Mouse (Mus musculus) neural tube, embryonic 15.5 days (tissue): ENCODE results near the gene Myom3. TPM values are rescaled to one million over a fixed set of nuclear protein-coding genes. Genes with fewer than 3 reads are reported as not detected.

Source experiments
- polyA plus RNA-seq: library from polyadenylated mRNA; unstranded; fragments of >200 nt; fragmentation: Nextera tagmentation; extraction: Ambion mirVana; gene quantifications from 2 replicates; pipeline ENCODE4 v1.2.1, GENCODE M21; 2015

The Myom3 gene
- polyA plus RNA-seq, 1 experiment from 2014 or later, result 1.1 TPM

Other genes with a start within 250 kb of the Myom3 start
- 1.1 and 2.6 TPM in 2 replicates for gene Grhl3, start 186.1 kb upstream of the Myom3 start, polyA plus RNA-seq
- 0.46 and 0.47 TPM in 2 replicates for gene Ifnlr1, start 73.4 kb upstream of the Myom3 start, polyA plus RNA-seq
- 0.51 TPM in 1 of 2 replicates, not detected in the other for gene Il22ra1, start 31.5 kb upstream of the Myom3 start, polyA plus RNA-seq
- gene Srsf10, start 96.0 kb downstream of the Myom3 start, polyA plus RNA-seq, result 157 and 178 TPM in 2 replicates
- 82.1 and 114 TPM in 2 replicates for gene Pnrc2, start 114.1 kb downstream of the Myom3 start, polyA plus RNA-seq
- gene Cnr2, start 135.7 kb downstream of the Myom3 start, polyA plus RNA-seq, result 0.10 and 0.50 TPM in 2 replicates
- 68.6 and 71.5 TPM in 2 replicates for gene Fuca1, start 161.0 kb downstream of the Myom3 start, polyA plus RNA-seq
- gene Hmgcl, start 186.7 kb downstream of the Myom3 start, polyA plus RNA-seq, result 68.2 and 68.9 TPM in 2 replicates
- gene Gale, start 204.0 kb downstream of the Myom3 start, polyA plus RNA-seq, result 47.7 and 53.5 TPM in 2 replicates
- gene Lypla2, start 212.9 kb downstream of the Myom3 start, polyA plus RNA-seq, result 200 and 211 TPM in 2 replicates
- gene Pithd1, start 227.5 kb downstream of the Myom3 start, polyA plus RNA-seq, result 71.9 and 94.0 TPM in 2 replicates